8 mouse cellular contexts compared by ENCODE assay signal in the genomic region with DNA sequence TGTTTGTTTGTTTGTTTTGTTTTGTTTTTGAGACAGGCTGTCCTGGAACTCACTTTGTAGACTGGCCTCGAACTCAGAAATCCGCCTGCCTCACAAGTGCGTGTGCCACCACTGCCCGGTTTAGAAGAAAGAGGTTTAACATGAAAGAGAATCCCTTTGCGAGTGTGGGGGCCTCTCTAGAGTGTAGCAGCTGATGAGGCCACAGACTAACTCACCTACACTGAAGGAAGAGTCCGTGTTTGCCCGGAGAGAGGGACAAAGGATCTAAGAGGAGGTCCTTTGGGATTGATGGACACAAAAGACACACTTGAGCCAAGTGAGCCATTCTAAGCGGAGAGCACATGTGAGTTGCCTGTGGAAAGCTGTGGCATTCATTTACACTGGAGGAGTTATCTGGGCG. TPM values are rescaled to one million over a fixed set of nuclear protein-coding genes. Genes with fewer than 3 reads are reported as not detected.
DNase-seq lines count a peak whose midpoint lies in the region; ATAC-seq and TF ChIP-seq lines count a peak whose summit lies in the region.

No protein-coding gene starts in this region.

- H3K4me1 ChIP-seq in hindbrain, embryonic 10.5 days (replicated peaks): peaks cover 45% of the 10 kb centered on the region
- peaks cover 9% of the 10 kb centered on the region for H3K4me1 ChIP-seq in hindbrain, postnatal 0 days (ENCODE audit: insufficient read depth, low read length)
- peaks cover 23% of the 10 kb centered on the region for H3K4me1 ChIP-seq in forebrain, embryonic 15.5 days
- H3K4me1 ChIP-seq in liver, embryonic 14.5 days (replicated peaks; ENCODE audit: control insufficient read depth in 2 of 2, insufficient read depth in 2 of 2, low read length in 1 of 2): peaks cover 11% of the 10 kb centered on the region in 2 experiments

- peaks cover 78% of the 10 kb centered on the region for H3K27me3 ChIP-seq in hindbrain, embryonic 10.5 days (ENCODE audit: insufficient read depth, poor library complexity, severe bottlenecking)
- peaks cover 21% of the 10 kb centered on the region for H3K27me3 ChIP-seq in hindbrain, postnatal 0 days (ENCODE audit: insufficient read depth, low read length)
- H3K27me3 ChIP-seq in forebrain, embryonic 15.5 days: peaks cover 44% of the 10 kb centered on the region
- peaks cover 46% of the 10 kb centered on the region for H3K27me3 ChIP-seq in liver, embryonic 14.5 days (ENCODE audit: control insufficient read depth, insufficient read depth, low read length)

- 20% methylated on average over 9 of the region's 9 CpGs for WGBS in hindbrain, embryonic 10.5 days
- 20% methylated on average over 9 of the region's 9 CpGs for WGBS in hindbrain, postnatal 0 days
- WGBS in forebrain, embryonic 15.5 days: 17% methylated on average over 9 of the region's 9 CpGs
- 20% methylated on average over 9 of the region's 9 CpGs for WGBS in liver, embryonic 14.5 days (ENCODE audit: insufficient replicate concordance)

- TF ChIP-seq CTCF in hindbrain, postnatal 0 days (IDR thresholded peaks at IDR 0.05; ENCODE audit: low read depth): no peak
- no peak for TF ChIP-seq CTCF in liver, embryonic 14.5 days (IDR thresholded peaks at IDR 0.05; ENCODE audit: low read depth)

- H3K36me3 ChIP-seq in hindbrain, embryonic 10.5 days: no peaks in the 10 kb centered on the region
- no peaks in the 10 kb centered on the region for H3K36me3 ChIP-seq in hindbrain, postnatal 0 days (ENCODE audit: insufficient read depth, low read length)
- H3K36me3 ChIP-seq in forebrain, embryonic 15.5 days: no peaks in the 10 kb centered on the region
- no peaks in the 10 kb centered on the region for H3K36me3 ChIP-seq in liver, embryonic 14.5 days (replicated peaks; ENCODE audit: control insufficient read depth, insufficient read depth, low read depth)

- TF ChIP-seq EP300 in liver, embryonic 14.5 days (IDR thresholded peaks at IDR 0.05; ENCODE audit: low read depth): no peak

- peak overlapping the region; percentile 48 for H3K4me3 ChIP-seq in hindbrain, embryonic 10.5 days
- no peak overlapping the region for H3K4me3 ChIP-seq in hindbrain, postnatal 0 days (ENCODE audit: low read length)
- no peak overlapping the region for H3K4me3 ChIP-seq in forebrain, embryonic 15.5 days
- no peak overlapping the region for H3K4me3 ChIP-seq in liver, embryonic 14.5 days (ENCODE audit: insufficient read depth in 1 of 2, low read depth in 2 of 2, low read length in 2 of 2)

- no peak overlapping the region for H3K27ac ChIP-seq in hindbrain, embryonic 10.5 days
- no peak overlapping the region for H3K27ac ChIP-seq in hindbrain, postnatal 0 days
- H3K27ac ChIP-seq in forebrain, embryonic 15.5 days (replicated peaks): no peak overlapping the region
- H3K27ac ChIP-seq in liver, embryonic 14.5 days: no peak overlapping the region

- H3K9me3 ChIP-seq in hindbrain, embryonic 10.5 days: no peaks in the 10 kb centered on the region
- no peaks in the 10 kb centered on the region for H3K9me3 ChIP-seq in hindbrain, postnatal 0 days (ENCODE audit: low read length)
- H3K9me3 ChIP-seq in forebrain, embryonic 15.5 days: no peaks in the 10 kb centered on the region
- no peaks in the 10 kb centered on the region for H3K9me3 ChIP-seq in liver, embryonic 14.5 days (ENCODE audit: control insufficient read depth, low read length)

- DNase-seq in hindbrain, embryonic 10.5 days (ENCODE audit: low spot score): no peak
- DNase-seq in hindbrain, postnatal 0 days (ENCODE audit: low spot score): no peak
- DNase-seq in liver, embryonic 14.5 days (ENCODE audit: low read depth in 3 of 3, low spot score in 3 of 3): no peak
- no peak for DNase-seq in urinary bladder, postnatal 4 days (ENCODE audit: low spot score in 2 of 2)
- DNase-seq in gastrocnemius, postnatal 36 days: no peak

- no peak overlapping the region for H3K9ac ChIP-seq in hindbrain, postnatal 0 days (replicated peaks; ENCODE audit: low read length)
- no peak overlapping the region for H3K9ac ChIP-seq in forebrain, embryonic 15.5 days (replicated peaks)
- 0 out of 2 replicates have a peak overlapping the region, but pooled peaks have one; percentile 13 for H3K9ac ChIP-seq in liver, embryonic 14.5 days (replicated peaks)

- no peak overlapping the region for H3K4me2 ChIP-seq in hindbrain, postnatal 0 days (ENCODE audit: low read depth, low read length)
- H3K4me2 ChIP-seq in forebrain, embryonic 15.5 days (replicated peaks): peak overlapping the region; percentile 24; the same call in 1 of the 2 replicates
- H3K4me2 ChIP-seq in liver, embryonic 14.5 days (ENCODE audit: low read depth): peak overlapping the region; percentile 67

- ATAC-seq in hindbrain, postnatal 0 days: no peak; the same call in 1 of the 2 replicates
- ATAC-seq in common myeloid progenitor, adult 5-6 weeks (replicated peaks; ENCODE audit: low read depth, poor library complexity, severe bottlenecking): 0 out of 2 replicates have a peak, but pooled peaks have one; percentile 3
- ATAC-seq in forebrain, embryonic 15.5 days (replicated peaks): no peak
- ATAC-seq in liver, embryonic 14.5 days (ENCODE audit: insufficient read depth): no peak
- ATAC-seq in activated CD4-positive, CD25-positive, alpha-beta regulatory T cell, adult 4 months: no peak

- intact Hi-C loops in gastrocnemius, postnatal 36 days (cut with DNase I): loop anchor here (2.0 to 5.0 kb wide), 2 partner anchors 50 to 165 kb away; a partner anchor contains a TSS

RNA-seq across cellular contexts. Expression of a gene that starts 3.2 kb away (rescaled TPM):
- polyA plus RNA-seq in hindbrain, embryonic 10.5 days (2016; fragmentation: Nextera tagmentation; extraction: Ambion mirVana): 1.6 and 2.1 TPM in 2 replicates
- 0.31 TPM in 1 of 2 replicates, not detected in the other for total RNA-seq in hindbrain, postnatal 0 days (2014; rRNA removed)
- polyA plus RNA-seq in hindbrain, postnatal 0 days (2015; fragmentation: Nextera tagmentation; extraction: Ambion mirVana): 0.79 and 1.1 TPM in 2 replicates
- 0.78 and 1.0 TPM in 2 replicates for total RNA-seq in common myeloid progenitor, adult 5-6 weeks (2017)
- 1.4 and 2.1 TPM in 2 replicates for polyA plus RNA-seq in forebrain, embryonic 15.5 days (2015; fragmentation: Nextera tagmentation; extraction: Ambion mirVana)
- 1.5 and 1.7 TPM in 2 replicates for polyA plus RNA-seq in liver, embryonic 14.5 days (2012; rRNA removed)
- polyA plus RNA-seq in liver, embryonic 14.5 days (2014; fragmentation: Nextera tagmentation; extraction: Ambion mirVana): 0.75 and 1.3 TPM in 2 replicates
- polyA plus RNA-seq in activated CD4-positive, CD25-positive, alpha-beta regulatory T cell, adult 4 months (2017; shearing (Covaris generic)): 1 to 10 TPM; 2.5 to 2.7 TPM
- total RNA-seq in gastrocnemius, postnatal 36 days (2021): 1 to 10 TPM; 4.8 to 5.1 TPM

RNA-seq across cellular contexts. Expression of a gene that starts 12.2 kb away (rescaled TPM):
- polyA plus RNA-seq in hindbrain, embryonic 10.5 days (2016; fragmentation: Nextera tagmentation; extraction: Ambion mirVana): 4.4 and 12.7 TPM in 2 replicates
- total RNA-seq in hindbrain, postnatal 0 days (2014; rRNA removed): 111 and 112 TPM in 2 replicates
- 56.7 and 65.3 TPM in 2 replicates for polyA plus RNA-seq in hindbrain, postnatal 0 days (2015; fragmentation: Nextera tagmentation; extraction: Ambion mirVana)
- total RNA-seq in common myeloid progenitor, adult 5-6 weeks (2017): 56.5 TPM in 2 replicates
- polyA plus RNA-seq in forebrain, embryonic 15.5 days (2015; fragmentation: Nextera tagmentation; extraction: Ambion mirVana): 35.1 and 36.7 TPM in 2 replicates
- 9.9 and 10.4 TPM in 2 replicates for polyA plus RNA-seq in liver, embryonic 14.5 days (2012; rRNA removed)
- 14.6 and 17.1 TPM in 2 replicates for polyA plus RNA-seq in liver, embryonic 14.5 days (2014; fragmentation: Nextera tagmentation; extraction: Ambion mirVana)
- 100 to 1,000 TPM; 152 to 209 TPM for polyA plus RNA-seq in activated CD4-positive, CD25-positive, alpha-beta regulatory T cell, adult 4 months (2017; shearing (Covaris generic))
- 1 to 10 TPM in 1 of 2 experiments, under 1 TPM in 1; 0.69 to 1.0 TPM for total RNA-seq in gastrocnemius, postnatal 36 days (2021)

RNA-seq across cellular contexts. Expression of a gene that starts 12.6 kb away (rescaled TPM):
- polyA plus RNA-seq in hindbrain, embryonic 10.5 days (2016; fragmentation: Nextera tagmentation; extraction: Ambion mirVana): 29.8 and 33.5 TPM in 2 replicates
- 61.0 and 65.4 TPM in 2 replicates for total RNA-seq in hindbrain, postnatal 0 days (2014; rRNA removed)
- polyA plus RNA-seq in hindbrain, postnatal 0 days (2015; fragmentation: Nextera tagmentation; extraction: Ambion mirVana): 20.3 and 21.6 TPM in 2 replicates
- 9.7 and 16.4 TPM in 2 replicates for total RNA-seq in common myeloid progenitor, adult 5-6 weeks (2017)
- polyA plus RNA-seq in forebrain, embryonic 15.5 days (2015; fragmentation: Nextera tagmentation; extraction: Ambion mirVana): 31.4 and 32.3 TPM in 2 replicates
- 6.9 and 7.7 TPM in 2 replicates for polyA plus RNA-seq in liver, embryonic 14.5 days (2012; rRNA removed)
- 3.4 and 4.8 TPM in 2 replicates for polyA plus RNA-seq in liver, embryonic 14.5 days (2014; fragmentation: Nextera tagmentation; extraction: Ambion mirVana)
- not detected for polyA plus RNA-seq in activated CD4-positive, CD25-positive, alpha-beta regulatory T cell, adult 4 months (2017; shearing (Covaris generic))
- 1 to 10 TPM; 8.3 to 9.4 TPM for total RNA-seq in gastrocnemius, postnatal 36 days (2021)

RNA-seq across cellular contexts. Expression of a gene that starts 18.3 kb away (rescaled TPM):
- polyA plus RNA-seq in hindbrain, embryonic 10.5 days (2016; fragmentation: Nextera tagmentation; extraction: Ambion mirVana): 110 and 151 TPM in 2 replicates
- 233 and 240 TPM in 2 replicates for total RNA-seq in hindbrain, postnatal 0 days (2014; rRNA removed)
- 170 and 185 TPM in 2 replicates for polyA plus RNA-seq in hindbrain, postnatal 0 days (2015; fragmentation: Nextera tagmentation; extraction: Ambion mirVana)
- 29.7 and 36.7 TPM in 2 replicates for total RNA-seq in common myeloid progenitor, adult 5-6 weeks (2017)
- polyA plus RNA-seq in forebrain, embryonic 15.5 days (2015; fragmentation: Nextera tagmentation; extraction: Ambion mirVana): 211 and 222 TPM in 2 replicates
- polyA plus RNA-seq in liver, embryonic 14.5 days (2012; rRNA removed): 35.9 and 38.6 TPM in 2 replicates
- 11.2 and 15.0 TPM in 2 replicates for polyA plus RNA-seq in liver, embryonic 14.5 days (2014; fragmentation: Nextera tagmentation; extraction: Ambion mirVana)
- 10 to 100 TPM; 40.6 to 42.9 TPM for polyA plus RNA-seq in activated CD4-positive, CD25-positive, alpha-beta regulatory T cell, adult 4 months (2017; shearing (Covaris generic))
- 10 to 100 TPM; 21.2 to 24.6 TPM for total RNA-seq in gastrocnemius, postnatal 36 days (2021)

RNA-seq across cellular contexts. Expression of a gene that starts 34.1 kb away (rescaled TPM):
- polyA plus RNA-seq in hindbrain, embryonic 10.5 days (2016; fragmentation: Nextera tagmentation; extraction: Ambion mirVana): 17.9 and 21.9 TPM in 2 replicates
- 18.3 and 22.8 TPM in 2 replicates for total RNA-seq in hindbrain, postnatal 0 days (2014; rRNA removed)
- 19.9 and 20.2 TPM in 2 replicates for polyA plus RNA-seq in hindbrain, postnatal 0 days (2015; fragmentation: Nextera tagmentation; extraction: Ambion mirVana)
- total RNA-seq in common myeloid progenitor, adult 5-6 weeks (2017): 15.7 and 18.7 TPM in 2 replicates
- polyA plus RNA-seq in forebrain, embryonic 15.5 days (2015; fragmentation: Nextera tagmentation; extraction: Ambion mirVana): 24.9 and 26.1 TPM in 2 replicates
- 28.2 and 31.2 TPM in 2 replicates for polyA plus RNA-seq in liver, embryonic 14.5 days (2012; rRNA removed)
- 25.7 and 31.1 TPM in 2 replicates for polyA plus RNA-seq in liver, embryonic 14.5 days (2014; fragmentation: Nextera tagmentation; extraction: Ambion mirVana)
- 10 to 100 TPM; 24.2 to 27.8 TPM for polyA plus RNA-seq in activated CD4-positive, CD25-positive, alpha-beta regulatory T cell, adult 4 months (2017; shearing (Covaris generic))
- 1 to 10 TPM; 5.6 to 6.1 TPM for total RNA-seq in gastrocnemius, postnatal 36 days (2021)

Comparison
In these comparisons a context has a peak if more than half of its experiments do, and no peak if none do; other contexts are left out.
1. RNA of a gene that starts 12.6 kb away (polyA plus RNA-seq): 29.8 to 33.5 TPM in hindbrain, embryonic 10.5 days, 31.4 to 32.3 TPM in forebrain, embryonic 15.5 days, 20.3 to 21.6 TPM in hindbrain, postnatal 0 days and 3.4 to 7.7 TPM in liver, embryonic 14.5 days; not detected in activated CD4-positive, CD25-positive, alpha-beta regulatory T cell, adult 4 months; every median in the first group is over 4 times any median in the second.